In genomic region chr1:151947571-151947970, GRCm38 (mm10) we compare ENCODE assay signal across 8 mouse cellular contexts.
DNase-seq lines count a peak whose midpoint lies in the region; ATAC-seq lines count a peak whose summit lies in the region.
"Had no signal": no experiment of that assay in that cellular context is flagged by ENCODE, and none has a peak within 500 bp of the region (broad histone marks: within the 10 kb centered on the region; RNA-seq: fewer than 3 reads in every experiment).

No protein-coding gene starts in this region.

- no peaks in the 10 kb centered on the region for H3K9me3 ChIP-seq in kidney, embryonic 15.5 days (replicated peaks)
- H3K9me3 ChIP-seq in hindbrain, embryonic 16.5 days (ENCODE audit: control insufficient read depth, low read length): no peaks in the 10 kb centered on the region
- no peaks in the 10 kb centered on the region for H3K9me3 ChIP-seq in midbrain, embryonic 15.5 days

- peak overlapping the region; percentile 10; the same call in 1 of the 2 replicates for H3K4me2 ChIP-seq in kidney, embryonic 15.5 days
- peak overlapping the region; percentile 20; the same call in 1 of the 2 replicates for H3K4me2 ChIP-seq in hindbrain, embryonic 16.5 days (ENCODE audit: low read length)
- peak overlapping the region; percentile 21; the same call in 1 of the 2 replicates for H3K4me2 ChIP-seq in midbrain, embryonic 15.5 days

- no peak overlapping the region for H3K9ac ChIP-seq in kidney, embryonic 15.5 days
- H3K9ac ChIP-seq in hindbrain, embryonic 16.5 days (ENCODE audit: low read depth, low read length): no peak overlapping the region
- no peak overlapping the region for H3K9ac ChIP-seq in midbrain, embryonic 15.5 days

- H3K27ac ChIP-seq in kidney, embryonic 15.5 days: no peak overlapping the region
- no peak overlapping the region for H3K27ac ChIP-seq in hindbrain, embryonic 16.5 days (ENCODE audit: low read depth, low read length)
- no peak overlapping the region for H3K27ac ChIP-seq in midbrain, embryonic 15.5 days

- 0 out of 2 replicates have a peak overlapping the region, but pooled peaks have one; percentile 10 for H3K4me3 ChIP-seq in kidney, embryonic 15.5 days (replicated peaks)
- no peak overlapping the region for H3K4me3 ChIP-seq in hindbrain, embryonic 16.5 days (ENCODE audit: low read length)
- H3K4me3 ChIP-seq in midbrain, embryonic 15.5 days: no peak overlapping the region

- 38% methylated on average over 4 of the region's 4 CpGs for WGBS in kidney, embryonic 15.5 days
- WGBS in hindbrain, embryonic 16.5 days: 44% methylated on average over 4 of the region's 4 CpGs
- WGBS in midbrain, embryonic 15.5 days: 31% methylated on average over 4 of the region's 4 CpGs

- no peaks in the 10 kb centered on the region for H3K27me3 ChIP-seq in kidney, embryonic 15.5 days
- no peaks in the 10 kb centered on the region for H3K27me3 ChIP-seq in hindbrain, embryonic 16.5 days (replicated peaks; ENCODE audit: control insufficient read depth, insufficient read depth, low read length)
- H3K27me3 ChIP-seq in midbrain, embryonic 15.5 days (replicated peaks): no peaks in the 10 kb centered on the region

- DNase-seq in kidney, postnatal 4 days: no peak
- peak; percentile 31 to 50 for DNase-seq in heart, adult 9 months (ENCODE audit: low spot score in 2 of 2)
- no peak for DNase-seq in embryo, embryonic 9.5 days (ENCODE audit: extremely low spot score)
- no peak for DNase-seq in urinary bladder, postnatal 25 days (ENCODE audit: low spot score)
- DNase-seq: thymus, postnatal 36 days had no signal

- no peaks in the 10 kb centered on the region for H3K36me3 ChIP-seq in kidney, embryonic 15.5 days
- H3K36me3 ChIP-seq in hindbrain, embryonic 16.5 days (ENCODE audit: control insufficient read depth, insufficient read depth, low read length): no peaks in the 10 kb centered on the region
- H3K36me3 ChIP-seq in midbrain, embryonic 15.5 days (replicated peaks): no peaks in the 10 kb centered on the region

- no peak for ATAC-seq in kidney, embryonic 15.5 days (replicated peaks; ENCODE audit: low FRiP score)
- ATAC-seq in hindbrain, embryonic 16.5 days: no peak
- no peak for ATAC-seq in midbrain, embryonic 15.5 days (replicated peaks)

- peaks cover 44% of the 10 kb centered on the region for H3K4me1 ChIP-seq in kidney, embryonic 15.5 days
- H3K4me1 ChIP-seq in hindbrain, embryonic 16.5 days (ENCODE audit: control insufficient read depth, insufficient read depth, low read depth, low read length): peaks cover 27% of the 10 kb centered on the region
- H3K4me1 ChIP-seq in midbrain, embryonic 15.5 days: peaks cover 47% of the 10 kb centered on the region

Comparison
In these comparisons a context has a peak if more than half of its experiments do, and no peak if none do; other contexts are left out.
1. DNase-seq: peak in heart, adult 9 months (2 of 2); none in kidney, postnatal 4 days (0 of 2), embryo, embryonic 9.5 days (single experiment) and urinary bladder, postnatal 25 days (single experiment).
2. Peak in every context shown above with its lines, with median percentiles within 50 percentile points of each other: H3K4me2 ChIP-seq.